Mouse (Mus musculus) forebrain, embryonic 12.5 days (tissue): ENCODE results near the gene Tifab. TPM values are rescaled to one million over a fixed set of nuclear protein-coding genes. Genes with fewer than 3 reads are reported as not detected.

Experiments
- ATAC-seq: fragments of 200-750 bp; cut with Nextera tagmentation; 2 replicates; pipeline ENCODE4 v1.8.0; 2017; ENCODE audit warnings: moderate TSS enrichment; ENCODE audit not compliant: low FRiP score
- H3K27ac ChIP-seq: fragments of 300-500 bp; sonication (generic); 2 replicates; pipeline ENCODE4 v1.5.1; 2016; ENCODE audit warnings: mild to moderate bottlenecking
- H3K27me3 ChIP-seq: fragments of 300-500 bp; sonication (generic); 2 replicates; pipeline ENCODE4 v1.6.1; 2016; ENCODE audit warnings: mild to moderate bottlenecking
- H3K36me3 ChIP-seq: fragments of 300-500 bp; sonication (generic); replicated peaks from 2 replicates; pipeline ENCODE4 v1.6.1; 2016; ENCODE audit warnings: mild to moderate bottlenecking
- H3K4me1 ChIP-seq: fragments of 300-500 bp; sonication (generic); 2 replicates; pipeline ENCODE4 v1.6.1; 2016
- H3K4me2 ChIP-seq: fragments of 300-500 bp; sonication (generic); 2 replicates; pipeline ENCODE4 v1.6.1; 2016; ENCODE audit warnings: mild to moderate bottlenecking, moderate library complexity
- H3K4me3 ChIP-seq: fragments of 300-500 bp; sonication (generic); replicated peaks from 2 replicates; pipeline ENCODE4 v1.5.1; 2016; ENCODE audit warnings: mild to moderate bottlenecking
- H3K9ac ChIP-seq: fragments of 300-500 bp; sonication (generic); 2 replicates; pipeline ENCODE4 v1.6.1; 2016; ENCODE audit warnings: mild to moderate bottlenecking
- H3K9me3 ChIP-seq: fragments of 300-500 bp; sonication (generic); 2 replicates; pipeline ENCODE4 v1.6.1; 2016
- WGBS: fragments of 180-500 bp; shearing (Covaris S2); methylation state at CpG from one replicate; pipeline ENCODE4 v1.1.7; 2016; 5-methylcytosine and 5-hydroxymethylcytosine counted together
- polyA plus RNA-seq: library from polyadenylated mRNA; unstranded; fragments of >200 nt; fragmentation: Nextera tagmentation; extraction: Ambion mirVana; gene quantifications from 2 replicates; pipeline ENCODE4 v1.2.1, GENCODE M21; 2016

Gene Tifab
- polyA plus RNA-seq, 1 experiment from 2014 or later: 0.77 TPM

DNA sequence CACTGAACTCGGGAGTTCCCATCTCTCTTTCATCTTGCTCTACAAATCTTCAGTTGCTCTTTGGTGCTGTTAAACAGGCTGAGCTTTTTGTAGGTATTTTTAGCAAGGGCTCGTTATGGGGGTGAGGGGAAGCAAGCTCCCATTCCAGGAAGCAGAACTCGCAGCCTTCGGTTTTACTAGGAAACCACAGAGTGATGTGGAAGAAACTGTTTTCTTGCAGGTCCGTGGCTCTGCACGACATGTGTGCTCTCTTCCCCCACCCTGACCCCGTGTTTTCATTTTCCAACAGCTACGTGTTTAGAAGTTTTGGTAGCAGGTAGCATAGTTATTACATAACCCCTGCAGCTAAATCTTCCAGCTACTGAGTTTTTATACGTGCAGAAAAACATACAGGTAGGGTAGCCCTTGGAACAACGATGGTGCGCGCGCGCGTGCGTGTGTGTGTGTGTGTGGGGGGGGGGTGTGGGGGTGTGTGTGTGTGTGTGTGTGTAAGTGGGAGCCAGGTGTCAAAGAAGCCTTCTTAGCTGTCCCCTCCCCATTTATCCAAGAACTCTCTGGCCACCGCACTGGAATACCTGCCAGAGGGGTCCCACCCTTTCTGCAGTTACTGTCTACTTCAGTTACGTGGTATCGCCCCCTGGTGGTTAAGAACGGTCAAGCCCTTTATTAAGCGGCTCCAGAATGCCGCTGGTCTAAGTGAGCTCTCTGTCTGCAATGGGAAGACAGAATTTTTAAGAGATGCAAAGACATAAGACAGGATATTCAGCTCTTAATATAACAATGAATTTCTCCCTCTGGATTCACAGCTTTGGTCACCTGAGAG lies 27.1 kb downstream of the Tifab start:
- H3K27me3 ChIP-seq: 0 out of 2 replicates have a peak, but pooled peaks cover 6% of the 10 kb centered on the region
- no peaks in the 10 kb centered on the region for H3K4me1 ChIP-seq
- no peaks in the 10 kb centered on the region for H3K9me3 ChIP-seq
- ATAC-seq: peak; percentile 57; the same call in 1 of the 2 replicates
- H3K4me2 ChIP-seq: no peak overlapping the region
- no peak overlapping the region for H3K9ac ChIP-seq
- H3K4me3 ChIP-seq: no peak overlapping the region
- H3K36me3 ChIP-seq: no peaks in the 10 kb centered on the region
- H3K27ac ChIP-seq: no peak overlapping the region
- 49% methylated on average over 22 of the region's 22 CpGs for WGBS

DNA sequence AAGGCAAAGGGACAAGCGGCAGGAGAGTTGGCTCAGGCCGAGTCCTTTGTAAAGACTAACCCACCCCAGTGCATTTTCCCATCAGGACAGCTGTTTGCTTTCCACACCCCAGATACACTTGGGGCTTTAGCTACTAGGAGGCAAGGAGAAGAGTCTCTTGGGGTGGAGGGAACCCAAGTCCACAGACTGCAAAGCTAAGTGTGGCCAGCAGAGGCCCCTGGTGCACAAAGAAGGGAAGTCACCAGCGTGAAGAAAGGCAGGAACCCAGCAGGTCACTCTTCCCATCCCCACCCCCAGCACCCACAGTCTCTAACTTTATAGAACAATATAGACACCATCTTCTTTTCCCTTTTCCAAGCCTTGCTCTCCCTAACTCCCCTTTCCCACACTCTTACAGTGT lies 33.2 kb downstream of the Tifab start:
- no peak overlapping the region for H3K27ac ChIP-seq
- 45% methylated on average over 3 of the region's 3 CpGs for WGBS
- H3K36me3 ChIP-seq: no peaks in the 10 kb centered on the region
- no peaks in the 10 kb centered on the region for H3K9me3 ChIP-seq
- no peak overlapping the region for H3K9ac ChIP-seq
- H3K4me1 ChIP-seq: peaks cover 11% of the 10 kb centered on the region
- H3K27me3 ChIP-seq: peaks cover 32% of the 10 kb centered on the region
- H3K4me2 ChIP-seq: no peak overlapping the region
- no peak overlapping the region for H3K4me3 ChIP-seq
- ATAC-seq: no peak

DNA sequence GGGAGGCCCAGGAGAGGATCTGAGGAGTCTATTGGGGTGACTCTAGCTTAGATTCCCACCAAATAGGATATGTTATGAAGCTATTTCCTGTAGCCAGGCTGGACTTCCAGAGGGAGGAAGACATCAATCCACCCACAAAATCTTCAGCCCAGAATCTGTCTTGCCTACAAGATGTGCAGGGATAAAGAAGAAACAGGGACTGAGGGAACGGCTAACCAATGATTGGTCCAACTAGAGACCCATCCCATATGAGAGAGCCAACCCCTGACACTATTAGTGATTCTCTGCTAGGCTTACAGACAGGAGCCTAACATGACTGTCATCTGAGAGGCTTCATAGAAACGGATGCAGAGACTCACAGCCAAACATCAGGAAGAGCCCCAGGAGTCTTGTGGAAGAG lies 34.7 kb downstream of the Tifab start:
- Histone ChIP-seq H3K4me2 (no peak overlapping the region), H3K9ac (no peak overlapping the region), H3K27ac (no peak overlapping the region), H3K4me1 (peaks cover 11% of the 10 kb centered on the region), H3K27me3 (peaks cover 32% of the 10 kb centered on the region), H3K36me3 (no peaks in the 10 kb centered on the region), H3K4me3 (no peak overlapping the region), H3K9me3 (no peaks in the 10 kb centered on the region)
- no peak for ATAC-seq
- 54% methylated on average over 2 of the region's 2 CpGs for WGBS

DNA sequence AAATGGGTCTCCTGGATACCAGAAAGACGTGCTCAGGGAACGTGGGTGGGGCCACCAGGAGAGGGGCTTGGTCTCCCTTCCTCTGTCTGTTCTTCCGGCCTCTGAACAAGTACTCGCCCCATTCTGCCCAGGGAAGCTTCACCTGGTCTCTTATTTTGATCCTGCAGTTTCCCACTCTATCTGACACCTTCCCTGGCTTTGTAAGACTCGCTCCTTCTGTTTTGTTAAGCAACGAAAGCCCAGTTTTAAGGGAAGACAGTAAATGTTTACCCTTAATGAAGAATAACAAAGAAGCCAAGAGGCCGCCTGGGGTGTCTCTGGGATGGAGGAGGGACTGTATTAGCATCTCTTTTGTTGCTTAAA lies 35.6 kb downstream of the Tifab start:
- 2% methylated on average over 7 of the region's 7 CpGs for WGBS
- Histone ChIP-seq H3K27ac (no peak overlapping the region), H3K4me3 (no peak overlapping the region), H3K27me3 (peaks cover 36% of the 10 kb centered on the region), H3K9ac (no peak overlapping the region), H3K36me3 (no peaks in the 10 kb centered on the region), H3K4me1 (peaks cover 11% of the 10 kb centered on the region), H3K9me3 (no peaks in the 10 kb centered on the region), H3K4me2 (no peak overlapping the region)
- no peak for ATAC-seq

DNA sequence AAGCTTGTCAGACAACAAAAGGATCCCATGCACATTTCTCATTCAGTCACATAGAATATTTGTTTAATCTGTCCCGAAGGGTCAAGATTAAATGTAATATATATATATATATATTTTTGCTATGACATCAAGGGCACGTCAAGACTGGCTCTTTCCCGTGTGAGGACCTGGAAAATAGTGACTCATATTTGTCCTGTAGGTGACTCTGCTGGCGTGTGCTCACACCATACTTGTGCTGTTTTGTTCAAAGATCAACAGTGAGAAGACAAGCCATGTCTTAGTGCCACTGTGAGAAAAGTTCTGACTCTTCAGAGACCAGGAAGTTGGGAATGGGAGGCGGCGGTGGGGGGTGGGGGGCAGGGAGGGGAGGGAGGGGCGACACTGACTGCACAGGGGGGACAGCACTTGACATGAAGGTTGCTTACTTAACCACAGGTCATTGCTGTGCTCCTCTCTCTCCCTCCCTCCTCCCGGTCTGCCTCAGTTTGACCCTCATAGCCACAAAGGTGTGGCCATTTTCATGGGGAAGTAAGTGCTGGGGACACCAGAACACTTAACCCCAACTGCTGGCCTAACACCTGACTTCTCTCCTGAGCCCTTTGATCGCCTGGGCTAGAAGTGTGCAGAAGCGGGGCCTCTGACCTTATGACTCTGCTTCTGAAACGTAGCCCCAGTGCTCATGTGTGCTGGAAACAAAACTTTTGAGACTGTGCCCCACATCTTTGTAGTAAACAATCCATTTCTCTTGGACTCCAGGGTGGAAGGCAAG lies 36.1 kb downstream of the Tifab start:
- Histone ChIP-seq H3K9ac (no peak overlapping the region), H3K4me1 (peaks cover 11% of the 10 kb centered on the region), H3K4me2 (no peak overlapping the region), H3K27me3 (peaks cover 36% of the 10 kb centered on the region), H3K4me3 (no peak overlapping the region), H3K9me3 (no peaks in the 10 kb centered on the region), H3K27ac (no peak overlapping the region), H3K36me3 (no peaks in the 10 kb centered on the region)
- WGBS: 19% methylated on average over 10 of the region's 11 CpGs
- no peak for ATAC-seq

DNA sequence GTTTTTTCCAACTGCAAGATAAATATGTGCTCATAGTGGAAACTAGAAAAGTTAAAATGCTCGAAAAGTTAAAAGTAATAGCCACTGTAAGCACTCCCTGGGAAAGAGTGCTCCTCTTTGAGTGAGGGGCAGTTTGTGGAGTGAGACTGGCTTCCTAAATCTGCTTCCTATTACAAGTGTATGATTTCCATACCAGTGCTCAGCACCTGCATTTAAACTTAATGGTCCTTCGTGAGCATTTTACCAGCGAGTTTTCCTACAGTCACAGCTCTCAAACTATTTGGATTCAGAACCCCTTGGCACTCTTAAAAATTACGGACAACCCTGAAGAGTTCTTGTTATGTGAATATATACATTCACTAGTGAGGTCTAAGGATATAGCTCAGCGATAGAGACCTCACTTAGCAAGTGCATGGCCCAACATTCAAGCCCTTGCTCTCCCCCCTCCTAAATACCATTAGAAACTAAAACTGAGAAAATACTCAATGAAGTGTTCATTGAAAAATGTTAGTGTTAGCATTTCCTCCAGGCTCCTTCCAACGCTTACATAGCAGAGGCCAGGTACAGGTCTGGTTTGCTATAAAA lies 39.4 kb downstream of the Tifab start:
- no peak overlapping the region for H3K4me2 ChIP-seq
- H3K27me3 ChIP-seq: peaks cover 22% of the 10 kb centered on the region
- peaks cover 22% of the 10 kb centered on the region for H3K4me1 ChIP-seq
- no peak overlapping the region for H3K4me3 ChIP-seq
- H3K9me3 ChIP-seq: no peaks in the 10 kb centered on the region
- no peak overlapping the region for H3K27ac ChIP-seq
- no peak for ATAC-seq
- H3K9ac ChIP-seq: no peak overlapping the region
- WGBS: 70% methylated on average over 6 of the region's 6 CpGs
- H3K36me3 ChIP-seq: no peaks in the 10 kb centered on the region

DNA sequence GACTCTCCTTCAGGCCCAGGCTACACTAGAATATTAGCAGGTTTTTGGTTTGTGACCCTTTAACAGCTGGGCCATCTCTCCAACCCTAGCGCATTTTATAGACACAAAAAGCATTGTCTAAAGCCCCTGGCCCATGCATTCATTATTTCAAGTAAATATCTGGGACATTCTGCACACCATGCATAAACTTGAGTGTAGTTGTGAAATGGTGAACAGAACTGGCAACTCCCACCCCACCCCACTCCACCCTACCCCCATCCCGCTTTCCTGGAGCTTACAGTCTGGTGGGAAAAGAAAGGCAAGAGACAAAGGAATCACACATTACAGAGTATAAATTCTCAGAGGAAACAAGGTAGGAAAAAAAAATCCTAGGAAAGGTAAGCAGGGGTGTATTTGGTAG lies 42.5 kb downstream of the Tifab start, which contains the start of gene H2afy:
H2afy (minus strand) TSS at position 162 of the 400 bp plus-strand sequence.
- ATAC-seq: no peak
- peak within 1 kb of the TSS; percentile 98 for H3K9ac ChIP-seq
- WGBS: 80% methylated on average over 2 of the region's 2 CpGs

DNA sequence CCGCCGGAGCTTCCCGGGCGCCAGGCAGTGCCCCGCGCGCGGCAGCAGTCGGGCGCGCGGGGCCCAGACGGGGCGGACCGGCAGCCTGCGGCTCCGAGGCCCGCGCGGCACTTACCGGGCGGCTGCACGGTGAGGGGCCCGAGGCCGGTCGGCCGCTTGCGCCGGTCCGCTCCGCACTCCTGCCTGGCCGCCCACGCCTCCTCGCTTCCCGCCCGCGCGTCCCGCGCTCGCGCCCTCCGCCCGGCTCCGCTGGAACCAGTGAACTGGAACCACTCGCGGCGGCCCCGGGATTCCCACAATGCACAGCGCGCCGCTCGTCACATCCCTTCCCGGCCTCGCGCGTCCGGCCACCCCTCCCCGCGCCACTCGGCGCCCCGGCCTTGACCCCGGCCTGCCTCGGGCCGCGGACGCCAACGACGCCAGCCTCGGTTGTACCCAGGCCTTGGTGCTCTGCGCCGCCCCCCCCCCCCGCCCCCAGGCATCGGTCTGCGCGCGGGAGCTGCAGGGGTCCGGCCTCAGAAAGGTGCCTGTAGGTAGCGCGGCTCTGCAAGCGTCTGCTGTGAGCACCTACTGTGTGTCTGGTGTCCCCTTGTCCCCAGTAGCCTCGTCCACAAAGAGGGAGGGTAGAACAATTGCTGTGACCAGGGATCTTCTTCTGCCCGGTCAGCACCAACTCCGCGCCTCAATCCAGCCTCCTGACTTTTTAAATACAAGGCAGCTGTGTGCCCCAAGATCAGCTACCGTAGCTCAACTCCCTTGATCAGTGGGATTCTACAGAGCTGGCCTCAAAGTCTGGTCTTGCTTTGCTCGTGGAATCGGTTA lies 43.2 kb downstream of the Tifab start:
- peak overlapping the region; percentile 88 for H3K4me2 ChIP-seq
- ATAC-seq: peak; percentile 91
- peak overlapping the region; percentile 98 for H3K4me3 ChIP-seq
- peaks cover 17% of the 10 kb centered on the region for H3K36me3 ChIP-seq
- H3K27me3 ChIP-seq: 0 out of 2 replicates have a peak, but pooled peaks cover 3% of the 10 kb centered on the region
- peak overlapping the region; percentile 98 for H3K9ac ChIP-seq
- 1% methylated on average over 75 of the region's 89 CpGs for WGBS
- H3K4me1 ChIP-seq: peaks cover 33% of the 10 kb centered on the region
- no peaks in the 10 kb centered on the region for H3K9me3 ChIP-seq
- peak overlapping the region; percentile 86 for H3K27ac ChIP-seq

More for the DNA sequence above, 42.5 kb downstream of the Tifab start, which contains the start of gene H2afy:
- Histone ChIP-seq H3K4me2 (peak within 1 kb of the TSS; percentile 88), H3K27me3 (0 out of 2 replicates have a peak, but pooled peaks cover 8% of the 10 kb centered on the region), H3K36me3 (peaks cover 12% of the 10 kb centered on the region), H3K27ac (peak within 1 kb of the TSS; percentile 86), H3K9me3 (no peaks in the 10 kb centered on the region), H3K4me3 (peak within 1 kb of the TSS; percentile 98), H3K4me1 (peaks cover 33% of the 10 kb centered on the region)

DNA sequence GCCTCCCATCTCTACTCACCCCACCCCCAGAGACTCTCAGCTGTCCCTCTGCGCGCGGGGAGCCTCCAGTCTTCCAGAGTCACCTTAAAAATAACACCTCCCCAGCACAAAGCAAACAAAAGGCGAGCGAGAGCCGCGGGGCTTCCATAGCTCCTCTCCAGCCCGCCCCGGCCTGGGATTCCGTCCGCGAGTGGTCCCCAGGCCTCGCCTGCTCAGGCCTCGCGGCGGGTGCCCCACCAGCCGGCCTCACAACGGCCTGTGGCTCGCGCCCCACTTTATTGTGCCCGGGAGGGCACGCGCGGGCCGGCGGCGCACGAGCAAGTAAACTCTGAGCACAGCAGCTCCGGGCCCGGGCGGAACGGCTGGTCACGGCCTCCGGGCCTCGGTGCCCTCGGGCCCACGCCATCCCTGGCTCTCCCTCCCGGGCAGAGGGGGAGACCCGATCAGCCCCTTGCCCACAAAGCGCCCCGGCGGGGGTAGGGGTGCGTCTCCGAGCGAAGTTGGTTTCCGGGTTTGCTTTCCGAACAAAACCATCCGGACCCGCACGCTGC lies 44.0 kb downstream of the Tifab start:
- H3K4me2 ChIP-seq: peak overlapping the region; percentile 88

DNA sequence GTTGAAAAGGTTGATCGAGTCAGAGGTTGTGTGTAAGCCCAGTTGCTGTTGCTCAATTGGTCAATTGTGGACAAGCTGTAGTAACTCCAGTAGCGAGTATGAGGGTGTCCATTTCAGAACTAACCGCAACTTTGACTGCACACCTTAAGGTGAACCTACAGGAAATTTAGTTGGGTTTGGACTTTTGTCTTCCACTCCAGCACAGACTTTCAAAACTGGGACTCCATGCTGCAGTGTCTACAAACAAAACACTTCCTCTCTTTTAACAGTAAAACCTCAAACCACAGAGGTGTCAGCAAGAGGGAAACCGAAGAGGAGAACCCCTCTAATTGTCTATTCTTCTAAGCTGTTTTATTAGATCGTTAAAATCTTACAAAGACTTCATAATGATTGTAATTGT lies 44.7 kb downstream of the Tifab start:
- H3K27me3 ChIP-seq: 0 out of 2 replicates have a peak, but pooled peaks cover 3% of the 10 kb centered on the region
- ATAC-seq: no peak
- H3K4me1 ChIP-seq: peaks cover 33% of the 10 kb centered on the region
- H3K36me3 ChIP-seq: peaks cover 25% of the 10 kb centered on the region
- H3K4me2 ChIP-seq: peak overlapping the region; percentile 88
- no peaks in the 10 kb centered on the region for H3K9me3 ChIP-seq
- peak overlapping the region; percentile 98 for H3K4me3 ChIP-seq
- 48% methylated on average over 5 of the region's 5 CpGs for WGBS
- no peak overlapping the region for H3K27ac ChIP-seq
- peak overlapping the region; percentile 98 for H3K9ac ChIP-seq

More for the DNA sequence above, 44.0 kb downstream of the Tifab start:
- Histone ChIP-seq H3K9ac (peak overlapping the region; percentile 98), H3K36me3 (peaks cover 25% of the 10 kb centered on the region), H3K9me3 (no peaks in the 10 kb centered on the region), H3K27ac (peak overlapping the region; percentile 86), H3K27me3 (0 out of 2 replicates have a peak, but pooled peaks cover 3% of the 10 kb centered on the region), H3K4me3 (peak overlapping the region; percentile 98), H3K4me1 (peaks cover 33% of the 10 kb centered on the region)
- peak; percentile 51 for ATAC-seq
- WGBS: under 1% methylated on average over 49 of the region's 50 CpGs

DNA sequence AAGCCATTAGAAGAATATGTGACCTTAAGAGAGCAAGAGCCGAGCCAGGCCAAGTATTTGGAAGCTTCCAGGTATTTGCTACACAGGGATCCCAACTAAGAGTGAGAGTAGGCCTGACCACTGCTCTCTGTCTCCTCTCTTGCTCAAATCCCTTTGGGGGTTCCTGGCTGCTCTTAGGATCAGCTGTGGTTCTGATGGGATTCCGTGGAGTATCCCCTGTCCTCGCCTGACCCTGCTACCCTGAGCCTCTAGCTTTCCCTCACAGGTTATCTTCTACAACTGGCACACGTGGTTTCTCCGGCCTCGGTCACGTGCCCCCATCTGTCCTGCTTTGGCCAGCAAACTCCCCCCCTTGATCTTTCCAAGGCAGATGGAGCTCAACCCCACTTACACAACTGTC lies 45.7 kb downstream of the Tifab start:
- Histone ChIP-seq H3K27me3 (no peaks in the 10 kb centered on the region), H3K4me3 (no peak overlapping the region), H3K9ac (no peak overlapping the region), H3K27ac (no peak overlapping the region), H3K36me3 (peaks cover 31% of the 10 kb centered on the region), H3K9me3 (no peaks in the 10 kb centered on the region), H3K4me1 (peaks cover 33% of the 10 kb centered on the region), H3K4me2 (peak overlapping the region; percentile 88; the same call in 1 of the 2 replicates)
- ATAC-seq: no peak
- 88% methylated on average over 7 of the region's 7 CpGs for WGBS
